Mouse (Mus musculus): ENCODE data around the gene Xpnpep2. TPM values are rescaled to one million over a fixed set of nuclear protein-coding genes. Genes with fewer than 3 reads are reported as not detected.

Gene Xpnpep2
- total and polyA plus RNA-seq, 3 experiments = 0.39 to 2.0 (median 1.7) TPM

DNA sequence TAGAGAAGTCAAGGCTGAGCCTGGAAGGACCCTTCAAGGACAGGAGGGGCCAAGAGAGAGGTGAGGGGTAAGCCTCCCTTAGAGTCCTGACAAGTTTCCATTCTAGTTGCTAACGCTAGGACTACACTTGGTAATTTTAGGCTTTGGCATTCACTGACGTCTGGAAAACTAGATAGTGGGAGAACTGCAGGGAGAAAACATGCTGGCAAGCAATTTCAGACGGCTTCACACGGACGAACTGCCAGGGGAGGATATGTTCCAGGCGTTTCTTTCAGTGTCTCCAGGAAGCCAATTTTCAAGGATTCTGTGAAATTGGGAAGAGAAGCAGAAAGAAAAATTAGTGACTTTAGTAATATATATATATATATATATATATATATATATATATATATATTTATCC is 73.3 kb downstream of the Xpnpep2 start:
- no peak for TF ChIP-seq TAL1 (conservative IDR thresholded peaks at IDR 0.05; ENCODE audit: low read depth, low read length)
- TF ChIP-seq CTCF (IDR thresholded peaks at IDR 0.05; ENCODE audit: low read depth, low read length) = no peak
- no peak for TF ChIP-seq GATA2 (IDR thresholded peaks at IDR 0.05; ENCODE audit: borderline replicate concordance, low read depth, low read length)
- TF ChIP-seq GATA1 (IDR thresholded peaks at IDR 0.05; ENCODE audit: borderline replicate concordance, low read length) = no peak
- TF ChIP-seq POLR2AphosphoS5 (IDR thresholded peaks at IDR 0.05; ENCODE audit: insufficient replicate concordance, low read depth, low read length) = no peak
- Histone ChIP-seq H3K36me3 (replicated peaks) (peaks cover 67% of the 10 kb centered on the region), H3K27me3 (ENCODE audit: insufficient read depth, low read length) (no peaks in the 10 kb centered on the region), H3K4me3 (ENCODE audit: low read depth, low read length) (no peak overlapping the region), H3K9me3 (replicated peaks) (no peaks in the 10 kb centered on the region), H3K4me1 (ENCODE audit: insufficient read depth, low read depth, low read length) (no peaks in the 10 kb centered on the region)
- ATAC-seq (ENCODE audit: extremely low read depth, insufficient number of reproducible peaks, low FRiP score, poor library complexity, severe bottlenecking) = no peak
- DNase-seq (ENCODE audit: low spot score) = no peak

GRCm38 (mm10) chrX:48184703-48185102 is 76.2 kb downstream of the Xpnpep2 start:
- DNase-seq (ENCODE audit: low spot score) (no peak), ATAC-seq (ENCODE audit: extremely low read depth, insufficient number of reproducible peaks, low FRiP score, poor library complexity, severe bottlenecking) (no peak)
- H3K36me3 ChIP-seq (replicated peaks) = peaks cover 64% of the 10 kb centered on the region
- H3K4me1 ChIP-seq (ENCODE audit: insufficient read depth, low read depth, low read length) = no peaks in the 10 kb centered on the region
- TF ChIP-seq GATA2 (IDR thresholded peaks at IDR 0.05; ENCODE audit: borderline replicate concordance, low read depth, low read length) (no peak), CTCF (IDR thresholded peaks at IDR 0.05; ENCODE audit: low read depth, low read length) (no peak), POLR2AphosphoS5 (IDR thresholded peaks at IDR 0.05; ENCODE audit: insufficient replicate concordance, low read depth, low read length) (no peak), TAL1 (conservative IDR thresholded peaks at IDR 0.05; ENCODE audit: low read depth, low read length) (no peak), GATA1 (IDR thresholded peaks at IDR 0.05; ENCODE audit: borderline replicate concordance, low read length) (no peak)
- no peak overlapping the region for H3K4me3 ChIP-seq (ENCODE audit: low read depth, low read length)
- no peaks in the 10 kb centered on the region for H3K9me3 ChIP-seq (replicated peaks)
- H3K27me3 ChIP-seq (ENCODE audit: insufficient read depth, low read length) = no peaks in the 10 kb centered on the region

Other genes starting within 250 kb of the Xpnpep2 start
- gene Smarca1, start 215.8 kb upstream of the Xpnpep2 start, total RNA-seq (2014; fragmentation: Nextera tagmentation) = not detected in 2 replicates
- gene Smarca1, start 215.8 kb upstream of the Xpnpep2 start, total RNA-seq (2017) = not detected in 2 replicates
- not detected in 2 replicates for gene Smarca1, start 215.8 kb upstream of the Xpnpep2 start, polyA plus RNA-seq (2012)
- gene Ocrl, start 196.3 kb upstream of the Xpnpep2 start, total RNA-seq (2014; fragmentation: Nextera tagmentation) = not detected in 2 replicates
- not detected in 2 replicates for gene Ocrl, start 196.3 kb upstream of the Xpnpep2 start, total RNA-seq (2017)
- gene Ocrl, start 196.3 kb upstream of the Xpnpep2 start, polyA plus RNA-seq (2012) = not detected in 2 replicates
- not detected in 2 replicates for gene Apln, start 73.9 kb upstream of the Xpnpep2 start, total RNA-seq (2014; fragmentation: Nextera tagmentation)
- gene Apln, start 73.9 kb upstream of the Xpnpep2 start, total RNA-seq (2017) = 0.05 and 0.06 TPM in 2 replicates
- 0.04 and 0.08 TPM in 2 replicates for gene Apln, start 73.9 kb upstream of the Xpnpep2 start, polyA plus RNA-seq (2012)
- 0.63 and 1.1 TPM in 2 replicates for gene Sash3, start 37.7 kb downstream of the Xpnpep2 start, total RNA-seq (2014; fragmentation: Nextera tagmentation)
- 9.2 and 10.6 TPM in 2 replicates for gene Sash3, start 37.7 kb downstream of the Xpnpep2 start, total RNA-seq (2017)
- gene Sash3, start 37.7 kb downstream of the Xpnpep2 start, polyA plus RNA-seq (2012) = 1.5 and 1.7 TPM in 2 replicates
- gene Zdhhc9, start 100.2 kb downstream of the Xpnpep2 start, total RNA-seq (2014; fragmentation: Nextera tagmentation) = 205 and 206 TPM in 2 replicates
- gene Zdhhc9, start 100.2 kb downstream of the Xpnpep2 start, total RNA-seq (2017) = 25.3 and 31.0 TPM in 2 replicates
- gene Zdhhc9, start 100.2 kb downstream of the Xpnpep2 start, polyA plus RNA-seq (2012) = 15.5 and 18.3 TPM in 2 replicates
- gene Utp14a, start 148.1 kb downstream of the Xpnpep2 start, total RNA-seq (2014; fragmentation: Nextera tagmentation) = 68.7 and 74.0 TPM in 2 replicates
- gene Utp14a, start 148.1 kb downstream of the Xpnpep2 start, total RNA-seq (2017) = 94.0 and 113 TPM in 2 replicates
- 10.3 and 15.2 TPM in 2 replicates for gene Utp14a, start 148.1 kb downstream of the Xpnpep2 start, polyA plus RNA-seq (2012)
- 5.6 and 12.2 TPM in 2 replicates for gene Bcorl1, start 232.6 kb downstream of the Xpnpep2 start, total RNA-seq (2014; fragmentation: Nextera tagmentation)
- 2.4 and 6.0 TPM in 2 replicates for gene Bcorl1, start 232.6 kb downstream of the Xpnpep2 start, total RNA-seq (2017)
- 1.7 and 3.0 TPM in 2 replicates for gene Bcorl1, start 232.6 kb downstream of the Xpnpep2 start, polyA plus RNA-seq (2012)

All from G1E (cell line).